Mouse (Mus musculus) CH12.LX (cell line): ENCODE results near the gene Spen.

Source experiments
- CHD2 ChIP-seq: IDR thresholded peaks from 2 replicates; pipeline ENCODE4 v1.6.1; 2011; ENCODE audit warnings: low read length, improper control_type of control experiment
- ELF1 ChIP-seq: IDR thresholded peaks from 2 replicates; pipeline ENCODE4 v1.6.1; 2014; ENCODE audit warnings: low read depth, mild to moderate bottlenecking, inconsistent platforms, low read length, improper control_type of control experiment
- KAT2A ChIP-seq: IDR thresholded peaks from 2 replicates; pipeline ENCODE4 v1.6.1; 2012; ENCODE audit warnings: low read length, improper control_type of control experiment, inconsistent platforms; ENCODE audit not compliant: insufficient replicate concordance
- MAZ ChIP-seq: IDR thresholded peaks from 2 replicates; pipeline ENCODE4 v1.6.1; 2012; ENCODE audit warnings: low read depth, mild to moderate bottlenecking, inconsistent platforms, low read length, improper control_type of control experiment, moderate library complexity
- NRF1 ChIP-seq: IDR thresholded peaks from 2 replicates; pipeline ENCODE4 v1.6.1; 2014; ENCODE audit warnings: low read depth, mild to moderate bottlenecking, inconsistent platforms, low read length, improper control_type of control experiment, moderate library complexity
- POLR2A ChIP-seq: IDR thresholded peaks from 2 replicates; pipeline ENCODE4 v1.6.1; 2011; ENCODE audit warnings: low read depth, mild to moderate bottlenecking, improper control_type of control experiment, low read length

DNA sequence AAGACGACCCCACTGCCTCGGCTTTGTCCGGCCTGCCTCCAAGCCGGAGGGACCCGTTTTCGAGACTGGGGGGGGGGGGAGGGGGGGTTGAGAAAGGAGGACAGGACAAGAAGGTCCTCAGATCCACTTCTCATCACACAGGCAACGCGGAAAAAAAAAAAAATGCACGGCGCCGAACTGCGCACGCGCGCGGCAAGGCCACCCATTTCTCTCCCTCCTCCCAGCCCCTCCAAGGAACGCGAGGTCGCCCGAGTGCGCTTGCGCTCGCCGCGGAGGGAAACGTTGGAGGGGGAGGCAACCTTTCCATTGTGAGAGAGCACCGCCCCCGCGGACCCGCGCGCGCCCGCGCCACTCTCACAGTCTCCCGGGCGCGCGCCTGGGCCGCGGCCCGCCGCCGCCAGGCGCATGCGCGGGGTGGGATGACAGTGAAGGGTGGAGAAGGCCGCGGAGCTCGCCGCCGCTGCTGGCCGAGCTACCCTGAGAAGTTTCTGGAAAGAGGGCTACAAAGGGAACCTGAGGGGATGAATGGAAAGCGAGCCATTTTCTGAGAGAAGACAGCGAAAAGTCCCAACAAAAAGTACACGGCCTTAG lies 7.4 kb upstream of the Spen start:
- no peak for TF ChIP-seq CHD2
- TF ChIP-seq MAZ: peak; percentile 73
- peak; percentile 56 for TF ChIP-seq ELF1
- peak; percentile 88 for TF ChIP-seq POLR2A
- no peak for TF ChIP-seq KAT2A
- peak; percentile 91 for TF ChIP-seq NRF1
